Mouse (Mus musculus): ENCODE measurements around the gene Smim22.

Gene Smim22

GRCm38 (mm10) chr16:5007067-5007466 lies at the start of gene Smim22:
Gene Smim22 (plus strand): TSS chr16:5007288.
- DNase-seq = no peak

- DNase-seq = no peak
Measured at GRCm38 (mm10) chr16:4957446-4957845, 49.6 kb upstream of the Smim22 start.

GRCm38 (mm10) chr16:4960260-4960659 lies 46.8 kb upstream of the Smim22 start:
- DNase-seq = no peak

DNA sequence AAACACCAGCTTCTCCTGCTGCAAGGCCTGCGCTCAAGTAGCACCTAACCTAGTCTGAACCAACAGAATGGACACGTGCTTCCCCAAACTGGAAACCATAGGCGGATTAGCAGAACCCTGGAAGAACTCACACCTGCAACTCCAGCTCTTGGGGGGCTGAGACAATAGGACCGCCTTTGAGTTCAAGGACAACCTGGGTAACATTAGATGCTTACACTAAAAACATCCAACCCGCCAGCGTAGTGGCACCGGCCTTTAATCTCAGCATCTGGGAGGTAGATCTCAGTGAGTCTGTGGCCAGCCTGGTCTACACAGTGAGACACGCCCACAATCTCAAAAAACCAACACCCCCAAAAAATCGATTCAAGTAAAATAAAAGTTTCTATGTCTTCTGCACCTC lies 43.7 kb upstream of the Smim22 start:
- DNase-seq = no peak

DNA sequence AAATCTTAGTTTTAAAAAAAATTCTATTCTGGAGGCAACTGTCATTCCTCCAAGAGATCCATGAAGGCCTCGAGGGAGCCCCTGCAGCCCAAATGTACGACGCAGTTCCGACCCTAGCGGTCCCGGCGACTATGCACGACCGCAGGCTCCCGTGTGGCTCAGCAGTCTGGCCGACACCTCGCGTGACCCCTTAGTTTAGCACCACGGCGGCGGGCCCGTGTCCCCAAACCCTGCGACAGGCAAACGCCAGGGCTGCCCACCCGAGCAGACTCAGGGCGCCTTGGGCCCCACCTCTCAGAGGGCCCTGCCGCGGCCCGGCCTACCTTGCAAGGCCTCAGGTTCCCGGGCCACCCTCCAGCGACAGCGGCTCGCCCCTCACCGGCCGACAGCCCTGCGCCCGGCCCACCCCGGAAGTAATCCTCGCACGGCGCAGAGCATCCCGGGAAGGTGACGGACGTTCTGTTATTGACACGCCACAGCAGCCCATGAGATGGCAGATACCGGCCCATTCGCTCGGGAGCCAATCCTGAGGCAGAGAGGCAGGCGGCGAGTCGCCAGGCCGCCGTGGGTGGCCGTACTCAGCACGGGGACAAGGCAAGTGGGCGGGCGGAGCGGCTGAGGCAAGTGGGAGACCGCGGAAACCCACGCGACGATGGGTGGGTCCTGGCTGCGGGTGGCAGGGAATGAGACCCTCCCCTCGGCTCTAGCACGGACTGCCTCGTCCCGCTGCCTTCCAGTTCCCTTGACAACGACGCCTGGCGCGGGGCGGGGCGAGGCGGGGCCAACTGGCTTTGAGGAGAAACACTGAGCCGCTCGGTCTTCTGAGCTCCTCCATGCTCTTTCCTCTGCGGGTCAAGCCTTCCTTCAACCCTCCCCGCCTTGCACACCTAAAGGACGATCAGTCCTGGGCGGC lies 43.0 kb upstream of the Smim22 start, which contains the start of gene Anks3:
TSS of gene Anks3 (minus strand) at position 409 of the 913 bp plus-strand sequence.
- DNase-seq = peak; percentile 94 to 96

GRCm38 (mm10) chr16:4964731-4965391 lies 42.2 kb upstream of the Smim22 start:
- no peak for DNase-seq

DNA sequence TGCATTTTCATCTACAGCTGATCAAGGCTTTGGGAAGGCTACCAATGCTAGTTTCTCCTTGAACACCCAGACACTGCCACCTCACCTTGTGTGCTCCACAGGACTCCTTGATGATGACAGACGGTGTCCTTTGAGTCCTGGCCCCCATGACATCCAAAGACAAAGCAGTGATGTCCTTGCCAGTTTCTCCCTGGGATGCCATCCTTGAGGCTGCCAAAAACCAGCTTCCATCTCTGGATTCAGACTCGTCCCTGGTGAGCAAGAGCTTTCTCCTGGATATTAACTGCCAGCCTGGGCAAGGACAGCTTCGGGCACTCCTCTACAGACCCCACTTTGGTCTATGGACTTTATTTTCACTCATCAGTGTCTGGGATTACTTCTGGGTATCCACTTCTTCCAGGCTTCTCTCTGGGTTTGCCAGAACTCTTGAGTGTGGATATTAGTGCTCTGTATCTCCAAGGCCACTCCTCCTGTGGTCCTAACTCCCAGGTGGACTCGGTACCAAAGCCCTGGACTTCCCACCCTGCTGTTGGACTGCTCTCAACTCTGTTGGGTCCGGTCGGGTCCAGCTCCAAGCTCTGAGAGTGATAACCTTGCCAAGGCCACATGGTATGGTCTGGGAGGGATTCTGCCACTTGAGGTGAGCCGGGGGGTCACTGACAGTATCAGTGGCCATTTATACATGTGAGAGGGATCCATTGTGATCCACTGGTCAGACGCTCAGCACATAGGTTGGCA lies 41.5 kb upstream of the Smim22 start:
- DNase-seq = no peak

DNA sequence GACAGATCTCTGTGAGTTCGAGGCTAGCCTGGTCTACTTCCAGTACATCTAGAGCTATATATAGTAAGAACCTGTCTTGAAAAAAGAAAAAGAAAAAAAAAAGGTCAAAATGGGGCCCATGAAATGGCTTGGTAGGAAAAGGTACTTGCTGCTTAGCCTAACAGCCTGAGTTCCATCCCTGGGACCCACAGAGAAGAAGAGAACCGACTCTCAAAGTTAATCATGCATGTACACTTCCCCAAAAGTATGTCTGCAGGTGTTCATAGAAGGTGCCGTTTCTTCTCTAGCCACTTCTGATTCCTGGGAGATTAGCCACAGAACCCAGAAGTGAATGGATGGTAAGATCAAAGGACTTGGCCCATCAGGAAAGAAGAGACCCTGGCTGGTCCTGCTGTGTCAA lies 38.7 kb upstream of the Smim22 start:
- DNase-seq = no peak

GRCm38 (mm10) chr16:4969055-4969843 lies 37.8 kb upstream of the Smim22 start:
- peak in 1 of 2 experiments; percentile 24 for DNase-seq

- DNase-seq = no peak
Measured at GRCm38 (mm10) chr16:4971626-4972025, 35.5 kb upstream of the Smim22 start.

DNA sequence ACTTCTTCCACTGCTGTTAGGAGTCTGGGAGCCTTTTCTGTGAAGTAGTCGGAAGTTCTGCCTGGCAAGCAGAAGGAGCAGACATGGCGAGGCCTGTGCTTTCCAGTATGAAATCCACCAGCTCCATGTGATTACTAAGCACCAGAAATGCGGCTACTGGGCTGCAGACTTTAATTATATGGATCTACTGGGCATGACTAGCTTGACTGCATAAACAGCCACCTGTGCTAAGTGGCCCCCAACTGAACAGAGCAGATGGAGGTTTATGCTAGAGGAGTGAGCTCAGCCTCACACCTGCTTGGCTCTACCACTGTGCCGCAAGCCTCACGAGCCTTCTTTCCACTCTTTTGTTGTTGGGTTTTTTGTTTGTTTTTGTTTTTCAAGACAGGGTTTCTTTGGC lies 32.6 kb upstream of the Smim22 start:
- no peak for DNase-seq

GRCm38 (mm10) chr16:4976180-4976579 lies 30.9 kb upstream of the Smim22 start:
- no peak for DNase-seq

DNA sequence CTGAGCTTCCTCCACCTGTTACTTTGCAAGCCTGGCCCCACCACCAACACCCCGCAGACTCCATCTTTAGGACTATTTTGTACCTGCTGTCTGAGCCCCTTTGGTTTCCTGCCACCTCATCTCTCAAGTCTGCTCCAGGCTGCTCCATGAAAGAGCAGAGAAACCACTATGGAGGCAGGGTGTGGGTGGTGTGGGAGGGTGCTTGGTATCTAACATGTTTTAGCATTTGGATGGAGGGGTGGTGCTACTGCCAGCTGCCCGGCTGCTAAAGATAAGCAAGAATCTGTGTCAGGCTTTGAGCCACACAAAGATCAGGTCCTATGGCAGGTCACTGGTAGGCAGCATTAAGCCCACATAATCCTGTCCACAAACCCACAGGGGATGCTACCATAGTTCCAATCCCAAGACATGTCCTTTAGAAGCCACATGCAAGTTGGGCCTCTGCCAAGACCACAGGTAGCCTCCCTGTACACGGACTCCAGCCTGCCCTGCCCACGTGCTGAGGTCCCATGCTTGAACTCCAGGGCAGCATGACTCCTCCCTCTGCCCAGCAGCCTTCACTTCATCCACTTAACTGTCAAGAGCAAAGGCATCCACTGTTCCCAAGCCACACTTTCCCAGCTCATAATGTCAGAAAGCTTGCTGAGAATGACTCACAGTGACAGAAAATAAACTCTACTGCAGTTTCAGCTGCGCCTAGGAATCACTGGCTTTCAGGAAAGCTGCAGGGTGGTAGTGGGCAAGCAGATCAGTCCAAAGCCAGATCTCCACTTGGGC lies 28.6 kb upstream of the Smim22 start:
- no peak for DNase-seq

DNA sequence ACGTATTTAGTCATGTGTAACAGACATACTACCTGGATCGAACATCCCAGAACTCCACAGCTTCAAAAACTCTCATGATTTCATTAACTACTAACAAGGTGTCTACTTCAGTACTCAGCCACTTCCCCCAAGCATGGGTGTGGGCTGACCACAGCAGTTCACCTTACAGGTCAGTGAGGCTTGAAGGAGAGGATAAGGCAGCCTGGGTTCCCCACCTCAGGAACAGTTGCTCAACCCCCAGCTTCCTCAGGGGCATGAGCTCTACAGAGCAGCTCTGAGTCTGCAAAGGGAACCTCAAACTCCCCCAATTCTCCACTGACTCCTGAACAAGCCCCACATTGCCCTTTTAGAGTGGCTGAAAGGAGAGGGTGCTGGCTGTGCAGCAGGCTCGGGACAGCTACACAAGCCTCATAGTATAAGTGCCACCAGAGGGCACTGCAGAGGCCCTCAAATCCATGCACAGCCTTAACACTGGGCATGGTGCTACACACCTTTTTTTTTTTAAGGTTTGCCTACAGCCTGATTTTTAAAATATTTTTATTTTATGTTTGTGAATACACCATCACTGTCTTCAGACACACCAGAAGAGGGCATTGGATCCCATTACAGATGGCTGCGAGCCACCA lies 27.2 kb upstream of the Smim22 start:
- peak in 1 of 2 experiments; percentile 46 for DNase-seq

- DNase-seq = no peak
Measured at GRCm38 (mm10) chr16:4984717-4985116, 22.4 kb upstream of the Smim22 start.

GRCm38 (mm10) chr16:4993276-4993675 lies 13.8 kb upstream of the Smim22 start:
- no peak for DNase-seq

DNA sequence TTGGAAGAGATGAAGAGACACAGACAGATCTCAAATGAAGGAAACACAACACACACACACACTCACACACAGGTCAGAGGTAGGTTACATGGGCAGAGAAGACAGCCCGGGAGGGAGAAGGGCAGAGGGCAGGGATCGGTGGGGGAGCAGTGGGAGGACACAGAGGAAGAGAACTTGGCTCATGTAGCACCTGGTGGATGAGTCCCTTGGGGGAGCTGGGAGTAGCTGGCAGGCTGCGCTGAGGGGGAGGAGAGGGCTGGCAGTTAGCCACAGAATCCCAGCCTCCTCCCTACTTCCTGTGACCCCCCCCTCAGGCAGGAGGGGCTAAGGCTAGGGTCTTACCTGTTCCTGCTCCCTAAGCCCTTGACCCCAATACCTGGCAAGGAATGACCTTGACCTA lies 9.5 kb upstream of the Smim22 start, which contains the start of gene Sept12:
TSS of gene Sept12 (minus strand) at position 300 of the 400 bp plus-strand sequence.
- DNase-seq = no peak

DNA sequence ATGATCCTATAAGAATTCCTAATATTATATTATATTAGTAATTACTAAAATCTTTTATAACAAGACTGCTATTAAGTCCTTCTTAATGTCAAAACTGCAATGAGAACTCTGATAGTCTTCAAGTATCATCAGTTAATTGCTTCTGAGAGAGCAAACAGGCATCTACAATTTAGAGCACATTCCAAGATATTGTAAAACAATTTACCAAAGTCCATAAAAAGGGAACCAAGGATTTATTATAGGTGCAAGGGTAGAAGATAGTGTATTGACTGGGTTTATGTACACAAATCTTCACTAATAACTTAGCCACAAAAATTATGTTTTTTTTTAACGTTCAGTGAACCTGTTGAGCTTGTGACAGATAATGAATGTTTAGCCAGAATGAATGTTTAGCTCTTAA lies 8.1 kb upstream of the Smim22 start:
- no peak for DNase-seq

- no peak for DNase-seq
Measured at GRCm38 (mm10) chr16:5000611-5001010, 6.5 kb upstream of the Smim22 start.

DNA sequence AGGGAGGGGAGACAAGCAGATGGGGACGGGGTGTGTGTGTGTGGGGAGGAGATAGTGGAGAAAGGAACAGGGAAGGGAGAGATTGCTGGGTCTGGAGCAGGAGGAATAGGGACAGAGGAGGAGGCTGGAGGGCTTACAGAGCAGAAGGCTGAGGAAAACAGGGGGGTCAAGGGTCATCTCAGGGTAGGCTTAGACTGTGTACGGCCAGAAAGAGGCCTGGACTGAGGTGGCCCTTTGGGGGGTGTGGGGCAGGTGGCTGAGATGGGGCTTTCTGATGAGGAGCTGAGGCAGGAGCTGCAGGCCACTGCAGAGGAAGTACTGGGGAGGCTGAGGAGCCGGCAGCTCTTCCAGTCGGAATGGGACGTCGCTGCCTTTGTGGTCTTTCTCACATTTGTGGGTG lies 404 bp downstream of the Smim22 start:
- DNase-seq = no peak

DNA sequence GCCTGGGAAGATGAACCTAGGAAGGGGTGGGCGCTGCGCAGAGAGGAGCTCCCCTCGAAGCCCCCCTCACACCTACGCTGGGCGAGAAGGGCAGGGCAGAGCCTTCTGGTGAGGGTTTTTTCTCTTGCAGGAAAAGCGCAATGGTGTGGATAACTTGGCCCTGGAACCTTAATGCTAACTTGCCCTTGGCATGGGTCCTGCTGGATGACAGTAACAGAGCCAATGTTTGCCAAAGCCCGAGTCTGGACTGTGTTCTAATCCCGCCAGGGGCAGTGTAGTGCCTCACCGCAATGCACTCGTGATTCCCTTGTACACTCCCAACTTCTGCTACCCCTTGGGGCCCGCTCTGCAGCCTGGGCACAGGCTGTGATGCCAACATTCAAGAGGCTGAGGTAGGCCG lies 988 bp downstream of the Smim22 start:
- DNase-seq = no peak
